Mouse (Mus musculus) olfactory bulb, adult 2 months (tissue): ENCODE measurements around the gene Vmn1r76. TPM values are rescaled to one million over a fixed set of nuclear protein-coding genes. Genes with fewer than 3 reads are reported as not detected.

ENCODE experiments used
- H3K27ac ChIP-seq: fragments of 200-500 bp; 2 replicates; pipeline ENCODE4 v1.5.1; 2012; ENCODE audit warnings: low read depth, low read length; ENCODE audit not compliant: insufficient read depth
- H3K4me1 ChIP-seq: fragments of 200-500 bp; 2 replicates; pipeline ENCODE4 v1.6.1; 2012; ENCODE audit warnings: low read length; ENCODE audit not compliant: control insufficient read depth, insufficient read depth
- H3K4me3 ChIP-seq: fragments of 200-500 bp; 2 replicates; pipeline ENCODE4 v1.5.1; 2012; ENCODE audit warnings: mild to moderate bottlenecking, low read depth, low read length, moderate library complexity; ENCODE audit not compliant: insufficient read depth
- CTCF ChIP-seq: fragments of 200-500 bp; IDR thresholded peaks from 2 replicates; pipeline ENCODE4 v1.5.1; 2012; ENCODE audit warnings: low read depth, mild to moderate bottlenecking, low read length, moderate library complexity; ENCODE audit not compliant: insufficient read depth
- POLR2A ChIP-seq: fragments of 200-500 bp; IDR thresholded peaks from 2 replicates; pipeline ENCODE4 v1.6.1; 2012; ENCODE audit warnings: mild to moderate bottlenecking, low read depth, low read length, moderate library complexity; ENCODE audit not compliant: insufficient read depth
- WGBS: fragments of 180-500 bp; shearing (Covaris S2); methylation state at CpG from one replicate; pipeline ENCODE4 v1.1.7; 2018; 5-methylcytosine and 5-hydroxymethylcytosine counted together
- polyA plus RNA-seq: library from polyadenylated mRNA; stranded (reverse); fragments of >200 nt; gene quantifications from 2 replicates; pipeline ENCODE4 v1.2.4, GENCODE M21; 2012; ENCODE audit warnings: low replicate concordance; ENCODE audit not compliant: missing spikeins, insufficient read depth, insufficient read length

The Vmn1r76 gene
- not detected in 2 replicates for polyA plus RNA-seq

GRCm38 (mm10) chr7:11938113-11938512 is at the start of gene Vmn1r76:
Gene Vmn1r76, minus strand, starts transcription at chr7:11938213.
- Histone ChIP-seq H3K4me3 (no peak within 1 kb of the TSS), H3K4me1 (no peaks in the 10 kb centered on the region), H3K27ac (no peak within 1 kb of the TSS)
- TF ChIP-seq POLR2A (no peak), CTCF (no peak)

- Histone ChIP-seq H3K27ac (no peak overlapping the region), H3K4me1 (no peaks in the 10 kb centered on the region), H3K4me3 (no peak overlapping the region)
- no peak for TF ChIP-seq CTCF
- TF ChIP-seq POLR2A: no peak
Measured at GRCm38 (mm10) chr7:11972611-11973010, 34.6 kb upstream of the Vmn1r76 start.

- WGBS: 61% methylated on average over 3 of the region's 3 CpGs
- Histone ChIP-seq H3K4me3 (no peak overlapping the region), H3K27ac (no peak overlapping the region), H3K4me1 (no peaks in the 10 kb centered on the region)
- TF ChIP-seq POLR2A (no peak), CTCF (no peak)
Measured at GRCm38 (mm10) chr7:11947991-11948390, 10.0 kb upstream of the Vmn1r76 start.

- Histone ChIP-seq H3K4me3 (no peak within 1 kb of the TSS), H3K27ac (no peak within 1 kb of the TSS), H3K4me1 (no peaks in the 10 kb centered on the region)
- TF ChIP-seq CTCF: no peak
- TF ChIP-seq POLR2A: no peak
Measured at GRCm38 (mm10) chr7:11874330-11874729, 63.7 kb downstream of the Vmn1r76 start, which contains the start of gene Vmn1r75. Gene Vmn1r75, plus strand, starts transcription at chr7:11874630.

Other genes with a start within 250 kb of the Vmn1r76 start
- gene Vmn1r73, start 207.9 kb downstream of the Vmn1r76 start, polyA plus RNA-seq: not detected in 2 replicates
- gene Vmn1r74, start 104.2 kb downstream of the Vmn1r76 start, polyA plus RNA-seq: not detected in 2 replicates
- not detected in 2 replicates for gene Vmn1r75, start 63.6 kb downstream of the Vmn1r76 start, polyA plus RNA-seq
- not detected in 2 replicates for gene Vmn1r77, start 98.5 kb upstream of the Vmn1r76 start, polyA plus RNA-seq
- not detected in 2 replicates for gene Vmn1r78, start 212.0 kb upstream of the Vmn1r76 start, polyA plus RNA-seq
- gene Vmn1r79, start 233.1 kb upstream of the Vmn1r76 start, polyA plus RNA-seq: not detected in 2 replicates